Mouse (Mus musculus) midbrain, embryonic 16.5 days (tissue): Measurements from ENCODE around the gene Rai1. TPM values are rescaled to one million over a fixed set of nuclear protein-coding genes. Genes with fewer than 3 reads are reported as not detected.
A peak's percentile ranks its signal among the peaks of the same experiment; 100 is the strongest.

ENCODE experiments used
- ATAC-seq: fragments of 200-750 bp; cut with Nextera tagmentation; 2 replicates; pipeline ENCODE4 v1.8.0; 2017; ENCODE audit warnings: moderate TSS enrichment
- H3K27ac ChIP-seq: fragments of 300-500 bp; sonication (generic); 2 replicates; pipeline ENCODE4 v1.5.1; 2014; ENCODE audit warnings: mild to moderate bottlenecking, low read length, mixed read lengths
- H3K27me3 ChIP-seq: fragments of 300-500 bp; sonication (generic); 2 replicates; pipeline ENCODE4 v1.6.1; 2014; ENCODE audit warnings: low read depth, low read length, mixed read lengths; ENCODE audit not compliant: control insufficient read depth, insufficient read depth
- H3K36me3 ChIP-seq: fragments of 300-500 bp; sonication (generic); 2 replicates; pipeline ENCODE4 v1.6.1; 2014; ENCODE audit warnings: mild to moderate bottlenecking, low read length, moderate library complexity, mixed read lengths; ENCODE audit not compliant: control insufficient read depth, insufficient read depth
- H3K4me1 ChIP-seq: fragments of 300-500 bp; sonication (generic); 2 replicates; pipeline ENCODE4 v1.6.1; 2014; ENCODE audit warnings: mild to moderate bottlenecking, low read length, mixed read lengths; ENCODE audit not compliant: control insufficient read depth, insufficient read depth
- H3K4me2 ChIP-seq: fragments of 300-500 bp; sonication (generic); 2 replicates; pipeline ENCODE4 v1.6.1; 2014; ENCODE audit warnings: mild to moderate bottlenecking, low read length, mixed read lengths
- H3K4me3 ChIP-seq: fragments of 300-500 bp; sonication (generic); 2 replicates; pipeline ENCODE4 v1.5.1; 2014; ENCODE audit warnings: low read depth, mild to moderate bottlenecking, low read length, moderate library complexity, mixed read lengths
- H3K9ac ChIP-seq: fragments of 300-500 bp; sonication (generic); 2 replicates; pipeline ENCODE4 v1.6.1; 2014; ENCODE audit warnings: low read depth, low read length, mixed read lengths
- H3K9me3 ChIP-seq: fragments of 300-500 bp; sonication (generic); replicated peaks from 2 replicates; pipeline ENCODE4 v1.6.1; 2014; ENCODE audit warnings: mild to moderate bottlenecking, low read length, mixed read lengths; ENCODE audit not compliant: control insufficient read depth, poor library complexity, severe bottlenecking
- WGBS: fragments of 180-500 bp; shearing (Covaris S2); extraction: QIAGEN DNeasy Blood & Tissue Kit; methylation state at CpG from one replicate; pipeline ENCODE4 v1.1.7; 2014; 5-methylcytosine and 5-hydroxymethylcytosine counted together
- polyA plus RNA-seq: library from polyadenylated mRNA; unstranded; fragments of >200 nt; fragmentation: Nextera tagmentation; extraction: Ambion mirVana; gene quantifications from 2 replicates; pipeline ENCODE4 v1.2.1, GENCODE M21; 2015

The Rai1 gene
- polyA plus RNA-seq, 1 experiment from 2014 or later, result 25.0 TPM

GRCm38 (mm10) chr11:60175371-60176181 is 70.8 kb downstream of the Rai1 start:
- peak overlapping the region; percentile 82 for H3K9ac ChIP-seq
- WGBS, result under 1% methylated on average over 65 of the region's 66 CpGs
- peak; percentile 66 for ATAC-seq
- H3K27me3 ChIP-seq, result no peaks in the 10 kb centered on the region
- H3K4me1 ChIP-seq, result peaks cover 40% of the 10 kb centered on the region
- H3K4me3 ChIP-seq, result peak overlapping the region; percentile 66
- H3K36me3 ChIP-seq, result no peaks in the 10 kb centered on the region
- H3K27ac ChIP-seq, result peak overlapping the region; percentile 98
- H3K9me3 ChIP-seq, result no peaks in the 10 kb centered on the region
- H3K4me2 ChIP-seq, result peak overlapping the region; percentile 71

GRCm38 (mm10) chr11:60176182-60176974 is 71.6 kb downstream of the Rai1 start:
- ATAC-seq, result peak; percentile 62

GRCm38 (mm10) chr11:60176975-60177657 is 72.3 kb downstream of the Rai1 start:
- Histone ChIP-seq H3K4me2 (peak overlapping the region; percentile 71), H3K4me3 (peak overlapping the region; percentile 66), H3K9me3 (no peaks in the 10 kb centered on the region), H3K9ac (peak overlapping the region; percentile 82), H3K27ac (peak overlapping the region; percentile 98), H3K4me1 (peaks cover 51% of the 10 kb centered on the region), H3K27me3 (no peaks in the 10 kb centered on the region), H3K36me3 (no peaks in the 10 kb centered on the region)
- peak; percentile 49 for ATAC-seq
- WGBS, result under 1% methylated on average over 42 of the region's 42 CpGs

More at GRCm38 (mm10) chr11:60176182-60176974, 71.6 kb downstream of the Rai1 start:
- 1% methylated on average over 55 of the region's 71 CpGs for whole genome bisulfite sequencing
- no peaks in the 10 kb centered on the region for H3K27me3 ChIP-seq
- no peaks in the 10 kb centered on the region for H3K36me3 ChIP-seq
- H3K4me2 ChIP-seq, result peak overlapping the region; percentile 71
- peak overlapping the region; percentile 82 for H3K9ac ChIP-seq
- H3K27ac ChIP-seq, result peak overlapping the region; percentile 98
- peaks cover 44% of the 10 kb centered on the region for H3K4me1 ChIP-seq
- no peaks in the 10 kb centered on the region for H3K9me3 ChIP-seq
- H3K4me3 ChIP-seq, result peak overlapping the region; percentile 66

- peaks cover 60% of the 10 kb centered on the region for H3K4me1 ChIP-seq
- ATAC-seq, result no peak
- H3K27me3 ChIP-seq, result no peaks in the 10 kb centered on the region
- no peaks in the 10 kb centered on the region for H3K9me3 ChIP-seq
- no peaks in the 10 kb centered on the region for H3K36me3 ChIP-seq
- peak overlapping the region; percentile 82 for H3K9ac ChIP-seq
- peak overlapping the region; percentile 98 for H3K27ac ChIP-seq
- WGBS, result 44% methylated on average over 6 of the region's 6 CpGs
- peak overlapping the region; percentile 71 for H3K4me2 ChIP-seq
- H3K4me3 ChIP-seq, result peak overlapping the region; percentile 66
These were observed 73.2 kb downstream of the Rai1 start for GRCm38 (mm10) chr11:60178005-60178404.

- no peak for ATAC-seq
These were observed 73.7 kb downstream of the Rai1 start for GRCm38 (mm10) chr11:60178506-60178905.

GRCm38 (mm10) chr11:60182116-60182670 is 77.4 kb downstream of the Rai1 start:
- no peaks in the 10 kb centered on the region for H3K27me3 ChIP-seq
- H3K36me3 ChIP-seq, result peaks cover 14% of the 10 kb centered on the region
- peak overlapping the region; percentile 84 for H3K27ac ChIP-seq
- ATAC-seq, result no peak
- H3K9me3 ChIP-seq, result no peaks in the 10 kb centered on the region
- WGBS, result 68% methylated on average over 12 of the region's 12 CpGs
- H3K4me1 ChIP-seq, result peaks cover 72% of the 10 kb centered on the region
- H3K9ac ChIP-seq, result peak overlapping the region; percentile 54
- H3K4me2 ChIP-seq, result peak overlapping the region; percentile 22; the same call in 1 of the 2 replicates
- no peak overlapping the region for H3K4me3 ChIP-seq

More at GRCm38 (mm10) chr11:60178506-60178905, 73.7 kb downstream of the Rai1 start:
- Histone ChIP-seq H3K4me2 (0 out of 2 replicates have a peak overlapping the region, but pooled peaks have one; percentile 71), H3K27me3 (no peaks in the 10 kb centered on the region), H3K9ac (0 out of 2 replicates have a peak overlapping the region, but pooled peaks have one; percentile 82), H3K9me3 (no peaks in the 10 kb centered on the region), H3K4me3 (no peak overlapping the region), H3K36me3 (no peaks in the 10 kb centered on the region), H3K4me1 (peaks cover 61% of the 10 kb centered on the region), H3K27ac (peak overlapping the region; percentile 98)

- no peaks in the 10 kb centered on the region for H3K9me3 ChIP-seq
- H3K27ac ChIP-seq, result peak overlapping the region; percentile 84
- peak overlapping the region; percentile 54 for H3K9ac ChIP-seq
- H3K4me1 ChIP-seq, result peaks cover 67% of the 10 kb centered on the region
- H3K27me3 ChIP-seq, result no peaks in the 10 kb centered on the region
- no peak for ATAC-seq
- WGBS, result 33% methylated on average over 2 of the region's 2 CpGs
- peak overlapping the region; percentile 22; the same call in 1 of the 2 replicates for H3K4me2 ChIP-seq
- no peak overlapping the region for H3K4me3 ChIP-seq
- H3K36me3 ChIP-seq, result peaks cover 18% of the 10 kb centered on the region
These were observed 77.9 kb downstream of the Rai1 start for GRCm38 (mm10) chr11:60182741-60183140.
